Mouse (Mus musculus): ENCODE results near the gene Fzd1. TPM values are rescaled to one million over a fixed set of nuclear protein-coding genes. Genes with fewer than 3 reads are reported as not detected.

Fzd1 gene
- total and polyA plus RNA-seq, 3 experiments: 0.05 TPM; not detected in 2

DNA sequence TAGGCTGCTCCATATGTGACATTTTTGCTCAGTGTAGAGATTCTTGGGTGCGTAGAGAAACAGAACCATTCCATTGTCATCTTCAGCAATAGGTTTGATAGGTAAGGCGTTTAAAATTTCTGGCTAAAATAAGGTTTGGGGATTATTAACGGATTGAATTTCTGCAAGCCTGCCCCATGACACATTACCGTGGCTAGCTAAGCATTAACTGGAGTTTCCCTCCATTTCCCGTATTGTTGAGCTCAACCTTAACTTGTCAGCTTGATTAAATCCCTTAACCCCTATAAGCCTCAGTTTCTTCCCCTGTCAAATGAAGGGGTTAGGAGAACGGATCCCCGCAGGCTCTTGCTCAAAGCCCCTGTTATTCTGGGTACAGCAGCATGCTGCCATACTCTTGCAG, 22.4 kb downstream of the Fzd1 start:
- Histone ChIP-seq H3K9me3 (replicated peaks) (no peaks in the 10 kb centered on the region), H3K36me3 (replicated peaks) (no peaks in the 10 kb centered on the region), H3K4me3 (ENCODE audit: low read depth, low read length) (no peak overlapping the region), H3K4me1 (ENCODE audit: insufficient read depth, low read depth, low read length) (no peaks in the 10 kb centered on the region), H3K27me3 (ENCODE audit: insufficient read depth, low read length) (no peaks in the 10 kb centered on the region)
- ATAC-seq (ENCODE audit: extremely low read depth, insufficient number of reproducible peaks, low FRiP score, poor library complexity, severe bottlenecking) (no peak), DNase-seq (ENCODE audit: low spot score) (no peak)
- TF ChIP-seq GATA1 (IDR thresholded peaks at IDR 0.05; ENCODE audit: borderline replicate concordance, low read length) (no peak), CTCF (IDR thresholded peaks at IDR 0.05; ENCODE audit: low read depth, low read length) (no peak), GATA2 (IDR thresholded peaks at IDR 0.05; ENCODE audit: borderline replicate concordance, low read depth, low read length) (no peak)

DNA sequence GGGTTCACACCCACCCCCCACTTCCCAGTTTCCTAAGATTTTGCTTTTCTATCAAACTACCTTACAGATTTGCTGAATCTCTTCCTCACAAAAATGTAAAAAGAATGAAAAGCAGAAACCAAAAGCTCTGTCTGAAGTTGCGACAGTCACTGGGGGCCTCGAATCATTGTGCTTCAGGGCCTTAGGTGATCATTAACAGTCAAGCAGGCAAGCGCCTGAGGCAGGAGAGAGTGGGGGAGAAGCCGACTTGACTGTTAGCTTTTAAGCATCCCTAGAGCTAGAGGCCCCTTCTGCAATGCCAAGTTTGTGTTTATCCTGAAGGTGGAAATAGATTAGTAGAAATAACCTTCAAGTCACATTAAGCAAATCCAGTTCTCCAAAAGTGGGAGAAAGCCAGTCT, 24.6 kb downstream of the Fzd1 start:
- Histone ChIP-seq H3K27me3 (ENCODE audit: insufficient read depth, low read length) (no peaks in the 10 kb centered on the region), H3K4me1 (ENCODE audit: insufficient read depth, low read depth, low read length) (no peaks in the 10 kb centered on the region), H3K9me3 (replicated peaks) (no peaks in the 10 kb centered on the region), H3K4me3 (ENCODE audit: low read depth, low read length) (no peak overlapping the region), H3K36me3 (replicated peaks) (no peaks in the 10 kb centered on the region)
- TF ChIP-seq GATA1 (IDR thresholded peaks at IDR 0.05; ENCODE audit: borderline replicate concordance, low read length) (no peak), CTCF (IDR thresholded peaks at IDR 0.05; ENCODE audit: low read depth, low read length) (no peak), GATA2 (IDR thresholded peaks at IDR 0.05; ENCODE audit: borderline replicate concordance, low read depth, low read length) (no peak)
- DNase-seq (ENCODE audit: low spot score) (no peak), ATAC-seq (ENCODE audit: extremely low read depth, insufficient number of reproducible peaks, low FRiP score, poor library complexity, severe bottlenecking) (no peak)

DNA sequence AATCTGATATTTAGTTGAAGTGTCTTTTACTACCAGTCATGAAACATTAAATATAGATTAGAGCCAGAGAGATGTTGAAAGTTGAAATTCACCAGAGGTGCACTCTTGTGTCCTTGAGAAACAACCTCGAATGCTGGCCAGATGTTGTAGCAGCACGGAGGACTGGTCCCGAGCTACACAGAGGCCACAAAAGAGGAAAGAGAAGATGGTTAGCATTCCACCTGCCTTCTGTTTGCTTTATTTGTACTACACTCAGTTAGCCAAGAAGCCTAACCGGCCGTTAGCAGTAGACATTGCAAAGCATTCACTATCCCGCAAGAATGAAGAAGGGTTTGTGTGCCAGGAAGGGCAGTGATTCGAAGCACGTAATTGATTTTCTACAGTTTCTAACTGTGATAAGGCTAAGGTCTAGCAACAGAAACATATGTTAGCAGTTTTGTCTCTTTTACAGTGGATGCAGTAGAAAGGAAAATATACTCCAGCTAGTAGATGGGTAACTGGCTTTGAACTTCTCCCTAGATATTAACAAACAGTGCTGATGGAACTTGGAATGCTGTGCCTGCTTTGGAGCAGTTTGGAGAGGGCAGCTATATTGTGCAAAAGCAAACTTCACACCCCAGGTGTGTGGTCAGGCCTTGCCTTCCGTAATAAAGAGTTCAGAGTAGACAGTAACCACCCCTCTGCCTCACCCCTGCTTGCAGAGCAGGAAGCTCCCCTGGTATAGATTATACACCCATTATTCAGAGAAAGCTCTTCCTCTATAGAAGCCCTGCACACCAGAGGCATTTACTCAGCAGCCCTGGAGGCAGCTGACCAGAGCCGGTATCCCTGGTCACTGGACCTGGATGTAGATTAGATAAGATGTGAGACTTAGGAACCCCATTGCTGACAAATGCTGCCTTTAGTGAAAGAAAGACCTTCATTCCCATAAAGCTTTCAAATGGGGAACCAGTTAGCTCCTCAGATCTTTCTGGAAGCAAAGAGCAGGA, 25.3 kb downstream of the Fzd1 start:
- H3K4me1 ChIP-seq (ENCODE audit: insufficient read depth, low read depth, low read length): no peaks in the 10 kb centered on the region
- no peak for DNase-seq (ENCODE audit: low spot score)
- no peaks in the 10 kb centered on the region for H3K36me3 ChIP-seq (replicated peaks)
- no peaks in the 10 kb centered on the region for H3K27me3 ChIP-seq (ENCODE audit: insufficient read depth, low read length)
- no peak for TF ChIP-seq TAL1 (conservative IDR thresholded peaks at IDR 0.05; ENCODE audit: low read depth, low read length)
- TF ChIP-seq GATA1 (IDR thresholded peaks at IDR 0.05; ENCODE audit: borderline replicate concordance, low read length): no peak
- no peak for TF ChIP-seq GATA2 (IDR thresholded peaks at IDR 0.05; ENCODE audit: borderline replicate concordance, low read depth, low read length)
- no peak for TF ChIP-seq CTCF (IDR thresholded peaks at IDR 0.05; ENCODE audit: low read depth, low read length)
- no peak for TF ChIP-seq POLR2AphosphoS5 (IDR thresholded peaks at IDR 0.05; ENCODE audit: insufficient replicate concordance, low read depth, low read length)
- no peak for ATAC-seq (ENCODE audit: extremely low read depth, insufficient number of reproducible peaks, low FRiP score, poor library complexity, severe bottlenecking)
- H3K4me3 ChIP-seq (ENCODE audit: low read depth, low read length): no peak overlapping the region
- H3K9me3 ChIP-seq (replicated peaks): no peaks in the 10 kb centered on the region

DNA sequence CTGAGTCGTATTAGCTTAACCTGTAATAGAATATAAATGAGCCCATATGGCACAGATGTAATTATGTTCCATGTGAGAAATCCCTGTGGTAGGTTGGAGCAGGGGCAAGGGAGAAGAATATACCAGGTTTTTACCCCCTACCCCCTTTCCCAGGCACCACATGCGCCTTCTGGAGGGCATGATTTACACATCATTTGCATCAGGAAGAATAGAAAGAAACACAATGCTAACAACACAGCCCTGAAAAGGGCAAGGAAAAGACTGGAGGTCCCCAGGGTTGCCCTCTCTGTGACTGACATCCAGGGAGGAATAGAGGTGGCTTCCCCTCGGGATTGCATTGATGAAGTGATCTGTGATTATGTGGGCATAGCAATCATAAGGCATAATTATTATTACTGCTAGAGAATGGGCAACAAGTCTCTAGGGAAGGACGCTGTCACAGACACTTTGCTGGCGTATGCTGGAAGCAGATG, 26.1 kb downstream of the Fzd1 start:
- no peak overlapping the region for H3K4me3 ChIP-seq (ENCODE audit: low read depth, low read length)
- no peak for TF ChIP-seq TAL1 (conservative IDR thresholded peaks at IDR 0.05; ENCODE audit: low read depth, low read length)
- TF ChIP-seq GATA1 (IDR thresholded peaks at IDR 0.05; ENCODE audit: borderline replicate concordance, low read length): no peak
- TF ChIP-seq POLR2AphosphoS5 (IDR thresholded peaks at IDR 0.05; ENCODE audit: insufficient replicate concordance, low read depth, low read length): no peak
- TF ChIP-seq GATA2 (IDR thresholded peaks at IDR 0.05; ENCODE audit: borderline replicate concordance, low read depth, low read length): no peak
- no peak for TF ChIP-seq CTCF (IDR thresholded peaks at IDR 0.05; ENCODE audit: low read depth, low read length)
- H3K27me3 ChIP-seq (ENCODE audit: insufficient read depth, low read length): no peaks in the 10 kb centered on the region
- H3K4me1 ChIP-seq (ENCODE audit: insufficient read depth, low read depth, low read length): no peaks in the 10 kb centered on the region
- DNase-seq (ENCODE audit: low spot score): no peak
- H3K9me3 ChIP-seq (replicated peaks): no peaks in the 10 kb centered on the region
- ATAC-seq (ENCODE audit: extremely low read depth, insufficient number of reproducible peaks, low FRiP score, poor library complexity, severe bottlenecking): no peak
- H3K36me3 ChIP-seq (replicated peaks): no peaks in the 10 kb centered on the region

DNA sequence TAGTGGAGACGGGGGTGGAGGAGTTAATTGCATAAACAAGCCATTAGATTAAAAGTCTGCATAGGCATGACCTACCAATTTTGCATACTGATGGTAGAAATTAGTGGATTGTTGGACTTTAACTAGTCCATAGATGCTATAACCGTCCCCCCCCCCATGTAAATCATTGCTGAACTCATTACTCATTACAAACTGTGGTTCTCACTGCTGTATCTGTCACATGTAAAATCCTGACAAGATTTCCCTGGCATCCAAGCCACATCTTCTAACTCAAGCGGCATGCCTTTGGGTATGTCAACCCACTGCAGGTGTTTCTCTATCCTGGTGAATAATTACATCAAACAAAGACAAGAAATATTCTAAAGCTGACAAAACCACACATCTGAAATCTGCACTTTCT, 26.8 kb downstream of the Fzd1 start:
- ATAC-seq (ENCODE audit: extremely low read depth, insufficient number of reproducible peaks, low FRiP score, poor library complexity, severe bottlenecking): no peak
- H3K36me3 ChIP-seq (replicated peaks): no peaks in the 10 kb centered on the region
- DNase-seq (ENCODE audit: low spot score): no peak
- no peaks in the 10 kb centered on the region for H3K4me1 ChIP-seq (ENCODE audit: insufficient read depth, low read depth, low read length)
- no peak for TF ChIP-seq GATA2 (IDR thresholded peaks at IDR 0.05; ENCODE audit: borderline replicate concordance, low read depth, low read length)
- H3K9me3 ChIP-seq (replicated peaks): no peaks in the 10 kb centered on the region
- H3K4me3 ChIP-seq (ENCODE audit: low read depth, low read length): no peak overlapping the region
- H3K27me3 ChIP-seq (ENCODE audit: insufficient read depth, low read length): no peaks in the 10 kb centered on the region

Data from G1E (cell line).